Mouse (Mus musculus) kidney, adult 2 months (tissue): ENCODE measurements around the gene Pgpep1. TPM values are rescaled to one million over a fixed set of nuclear protein-coding genes. Genes with fewer than 3 reads are reported as not detected.

Experiments used
- DNase-seq: peaks from one replicate; pipeline ENCODE4 v3.0.0; 2021
- H3K27ac ChIP-seq: fragments of 200-500 bp; 2 replicates; pipeline ENCODE4 v1.5.1; 2012; ENCODE audit warnings: low read depth, low read length, control low read depth, inconsistent platforms; ENCODE audit not compliant: insufficient read depth
- H3K27me3 ChIP-seq: fragments of 200-500 bp; replicated peaks from 2 replicates; pipeline ENCODE4 v1.6.1; 2012; ENCODE audit warnings: mild to moderate bottlenecking, moderate library complexity, low read length, inconsistent platforms; ENCODE audit not compliant: control insufficient read depth, insufficient read depth
- H3K36me3 ChIP-seq: fragments of 200-500 bp; 2 replicates; pipeline ENCODE4 v1.6.1; 2012; ENCODE audit warnings: mild to moderate bottlenecking, moderate library complexity, low read length, inconsistent platforms; ENCODE audit not compliant: control insufficient read depth, insufficient read depth
- H3K4me1 ChIP-seq: fragments of 200-500 bp; 2 replicates; pipeline ENCODE4 v1.6.1; 2011; ENCODE audit warnings: low read length; ENCODE audit not compliant: control insufficient read depth, insufficient read depth
- H3K4me3 ChIP-seq: fragments of 200-500 bp; 2 replicates; pipeline ENCODE4 v1.5.1; 2011; ENCODE audit warnings: mild to moderate bottlenecking, low read depth, low read length, control low read depth; ENCODE audit not compliant: insufficient read depth
- CTCF ChIP-seq: fragments of 200-500 bp; conservative IDR thresholded peaks from 2 replicates; pipeline ENCODE4 v1.5.1; 2011; ENCODE audit warnings: low read depth, mild to moderate bottlenecking, control low read depth, low read length, moderate library complexity, mixed read lengths; ENCODE audit not compliant: insufficient read depth, insufficient read length
- POLR2A ChIP-seq: fragments of 200-500 bp; IDR thresholded peaks from one replicate; pipeline ENCODE4 v1.6.1; 2011; ENCODE audit warnings: low read depth, low read length, control low read depth
- WGBS: fragments of 180-500 bp; shearing (Covaris S2); methylation state at CpG from one replicate; pipeline ENCODE4 v1.1.7; 2018; 5-methylcytosine and 5-hydroxymethylcytosine counted together
- polyA plus RNA-seq: library from polyadenylated mRNA; depleted of rRNA; stranded (reverse); fragments of >200 nt; gene quantifications from 2 replicates; pipeline ENCODE4 v1.2.3, GENCODE M21; 2012

Gene Pgpep1
- polyA plus RNA-seq, 1 experiment, result 296 TPM

DNA sequence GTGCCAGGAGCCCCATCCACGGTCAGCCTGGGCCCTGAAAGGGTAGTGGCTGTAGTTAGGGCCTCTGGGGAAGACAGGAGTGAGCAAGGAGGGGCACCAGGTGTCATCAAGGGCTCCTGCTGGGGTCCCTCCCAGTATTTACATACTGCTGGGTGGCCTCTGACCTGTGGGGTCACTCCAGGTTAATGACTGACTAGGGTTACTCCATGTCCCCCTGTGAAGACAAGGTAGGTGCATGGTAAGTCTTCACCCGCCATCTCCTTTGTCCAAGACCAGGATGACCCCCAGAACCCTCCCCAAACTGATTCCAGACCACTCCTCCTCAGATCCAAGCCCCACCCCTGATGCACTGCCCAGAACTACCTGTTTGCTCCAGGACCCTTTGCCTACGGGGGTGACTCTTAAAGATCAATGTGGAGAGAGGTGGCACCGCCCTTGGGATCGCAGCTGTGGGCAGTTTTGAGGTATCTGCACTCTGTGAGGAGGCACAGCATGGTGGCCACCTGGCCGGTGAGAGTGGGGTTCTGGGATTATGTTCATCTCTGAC lies 27.8 kb downstream of the Pgpep1 start, which contains the start of gene Gdf15:
TSS of gene Gdf15 (minus strand) at position 111 of the 547 bp plus-strand sequence.
- 85% methylated on average over 6 of the region's 6 CpGs for WGBS
- Histone ChIP-seq H3K4me1 (peaks cover 51% of the 10 kb centered on the region), H3K27ac (peak within 1 kb of the TSS; percentile 70), H3K4me3 (peak within 1 kb of the TSS; percentile 63), H3K36me3 (no peaks in the 10 kb centered on the region), H3K27me3 (no peaks in the 10 kb centered on the region)
- no peak for DNase-seq
- no peak for TF ChIP-seq POLR2A
- TF ChIP-seq CTCF, result no peak

DNA sequence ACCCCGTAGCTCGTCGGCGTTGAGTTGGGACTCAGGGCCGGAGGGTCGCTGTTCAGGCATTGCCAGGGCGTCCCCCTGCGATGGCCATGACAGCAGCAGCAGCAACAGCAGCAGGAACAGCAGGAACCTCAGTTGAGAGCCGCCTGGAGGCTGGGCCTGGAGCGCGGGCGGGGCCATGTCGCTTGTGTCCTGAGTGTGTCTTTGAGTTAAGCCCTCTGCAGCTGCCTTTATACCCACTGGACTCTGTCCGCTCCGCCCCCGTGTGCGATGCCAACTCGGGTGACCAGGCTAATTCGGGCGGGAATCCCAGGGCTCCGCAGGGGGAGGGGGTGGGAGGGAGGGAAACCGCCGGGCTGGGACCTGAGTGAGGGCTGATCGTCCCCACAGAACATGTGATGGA lies 28.8 kb downstream of the Pgpep1 start:
- H3K27me3 ChIP-seq, result no peaks in the 10 kb centered on the region
- H3K36me3 ChIP-seq, result no peaks in the 10 kb centered on the region
- peak overlapping the region; percentile 70 for H3K27ac ChIP-seq
- 12% methylated on average over 24 of the region's 24 CpGs for WGBS
- peak; percentile 87 for DNase-seq
- H3K4me1 ChIP-seq, result peaks cover 43% of the 10 kb centered on the region
- H3K4me3 ChIP-seq, result peak overlapping the region; percentile 63
- TF ChIP-seq CTCF (no peak), POLR2A (peak; percentile 88)

DNA sequence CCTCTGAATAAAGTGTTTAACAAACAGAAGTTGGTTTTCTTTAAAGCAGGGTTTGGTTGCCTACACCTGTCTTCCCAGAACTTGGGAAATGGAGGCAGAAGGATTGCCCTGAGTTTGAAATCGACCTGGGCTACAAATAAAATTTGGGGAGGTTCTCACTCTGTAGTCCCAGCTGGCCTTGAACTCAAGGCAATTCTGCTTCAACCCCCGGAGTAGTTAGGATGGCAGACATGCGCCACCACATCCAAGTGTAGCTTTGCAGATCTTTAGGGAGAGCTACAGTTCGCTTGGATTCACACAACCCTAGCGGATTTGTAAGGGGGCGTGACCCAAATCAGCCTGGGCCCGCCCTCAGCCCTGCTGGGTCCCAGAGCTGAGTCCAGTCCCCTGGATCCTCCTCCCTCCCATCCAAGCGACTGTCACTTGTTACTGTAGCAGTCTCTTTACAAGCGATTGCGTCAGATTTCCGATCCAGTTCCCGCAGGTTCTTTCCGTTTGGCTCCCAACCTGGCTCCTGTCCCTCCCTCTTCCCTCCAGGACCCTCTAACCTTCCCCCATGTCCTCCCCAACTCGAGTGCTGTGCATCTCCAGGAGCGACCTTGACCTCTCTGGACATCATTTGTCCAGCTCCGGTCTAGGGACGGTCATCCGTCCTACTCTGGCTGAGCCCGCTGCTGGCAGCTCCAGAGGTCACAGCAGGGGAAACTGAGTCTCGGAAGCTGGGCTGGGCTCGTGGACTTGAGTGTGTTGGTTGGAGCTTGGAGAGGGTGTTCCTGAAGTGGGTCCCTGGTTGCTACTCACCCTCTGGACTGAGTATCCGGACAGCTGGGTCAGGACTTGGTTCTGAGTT lies 29.4 kb downstream of the Pgpep1 start:
- peak overlapping the region; percentile 63 for H3K4me3 ChIP-seq
- H3K27me3 ChIP-seq, result no peaks in the 10 kb centered on the region
- 0 out of 2 replicates have a peak, but pooled peaks have one; percentile 1 for TF ChIP-seq CTCF
- no peak for TF ChIP-seq POLR2A
- WGBS, result 14% methylated on average over 22 of the region's 22 CpGs
- H3K4me1 ChIP-seq, result peaks cover 39% of the 10 kb centered on the region
- peak; percentile 91 for DNase-seq
- H3K27ac ChIP-seq, result peak overlapping the region; percentile 70
- H3K36me3 ChIP-seq, result no peaks in the 10 kb centered on the region

DNA sequence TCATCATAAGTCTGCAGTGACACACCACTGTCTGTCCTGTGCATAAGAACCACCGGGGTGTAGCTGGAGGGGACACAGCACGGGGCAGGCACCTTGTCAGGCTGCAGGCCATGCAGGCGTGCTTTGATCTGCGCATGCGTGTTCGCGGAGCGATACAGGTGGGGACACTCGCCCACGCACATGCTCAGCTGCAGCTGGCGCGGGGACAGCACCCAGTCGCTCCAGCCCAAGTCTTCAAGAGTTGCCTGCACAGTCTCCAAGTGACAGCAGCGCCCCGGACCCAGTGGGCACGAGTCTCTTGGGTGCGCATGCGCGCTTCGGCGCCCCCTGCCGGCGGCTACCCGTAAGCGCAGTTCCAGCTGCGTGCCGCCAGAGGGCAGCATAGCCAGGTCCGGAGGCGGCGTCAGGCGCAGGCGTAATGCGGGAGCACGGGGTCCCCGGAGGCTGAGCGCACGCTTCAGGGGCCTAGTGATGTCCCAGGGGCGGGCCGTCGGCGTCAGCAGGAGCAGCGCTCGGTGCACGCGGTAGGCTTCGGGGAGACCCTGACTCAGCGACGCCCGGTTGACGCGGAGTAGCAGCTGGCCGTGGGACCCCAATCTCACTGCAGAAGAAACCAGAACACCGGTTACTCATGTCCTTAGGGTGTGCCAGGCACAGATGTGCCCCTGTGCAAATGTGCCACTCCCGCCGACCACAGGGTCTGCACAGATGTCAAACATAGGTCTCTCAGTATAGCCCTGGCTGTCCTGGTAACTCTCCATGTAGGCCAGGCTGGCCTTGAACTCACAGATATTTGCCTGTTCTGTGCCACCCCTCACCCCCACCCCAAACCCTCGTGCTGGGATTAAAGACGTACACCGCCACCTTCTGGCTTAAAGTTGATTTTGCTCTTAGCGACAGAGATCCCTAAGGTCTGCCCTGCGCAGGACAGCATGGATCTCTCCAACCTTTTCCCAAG lies 30.3 kb downstream of the Pgpep1 start:
- peak; percentile 99 for TF ChIP-seq CTCF
- TF ChIP-seq POLR2A, result no peak
- Histone ChIP-seq H3K27ac (peak overlapping the region; percentile 59), H3K36me3 (no peaks in the 10 kb centered on the region), H3K4me1 (peaks cover 30% of the 10 kb centered on the region), H3K27me3 (no peaks in the 10 kb centered on the region), H3K4me3 (peak overlapping the region; percentile 71)
- peak; percentile 89 for DNase-seq
- WGBS, result 2% methylated on average over 60 of the region's 60 CpGs

DNA sequence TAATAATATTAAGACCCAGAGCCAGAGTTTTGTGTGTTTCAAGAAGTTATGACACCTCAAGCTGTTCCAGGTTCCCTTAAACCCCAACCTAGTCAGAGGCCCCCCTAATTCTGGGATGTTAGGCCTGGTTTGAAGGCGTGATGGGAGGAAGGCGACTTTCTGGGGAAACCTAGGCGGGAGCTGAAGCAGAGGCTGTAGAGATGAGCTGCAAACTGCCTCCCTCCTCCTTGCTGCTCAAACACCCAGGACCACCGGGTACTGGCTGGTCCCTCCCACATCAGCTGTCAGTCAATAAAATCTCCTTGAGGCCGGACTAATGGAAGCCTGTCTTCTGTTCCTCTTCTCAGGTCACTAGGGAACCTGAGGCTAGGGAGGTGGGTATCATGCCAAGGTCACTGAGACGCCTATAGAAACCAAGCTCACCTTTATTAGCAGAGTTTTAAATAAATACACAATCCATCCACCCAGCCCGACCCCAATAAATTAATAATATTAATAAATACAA lies 31.1 kb downstream of the Pgpep1 start:
- peaks cover 22% of the 10 kb centered on the region for H3K4me1 ChIP-seq
- H3K27me3 ChIP-seq, result no peaks in the 10 kb centered on the region
- no peak for DNase-seq
- no peak overlapping the region for H3K27ac ChIP-seq
- 68% methylated on average over 7 of the region's 7 CpGs for WGBS
- no peak overlapping the region for H3K4me3 ChIP-seq
- H3K36me3 ChIP-seq, result no peaks in the 10 kb centered on the region
- TF ChIP-seq CTCF (no peak), POLR2A (no peak)

DNA sequence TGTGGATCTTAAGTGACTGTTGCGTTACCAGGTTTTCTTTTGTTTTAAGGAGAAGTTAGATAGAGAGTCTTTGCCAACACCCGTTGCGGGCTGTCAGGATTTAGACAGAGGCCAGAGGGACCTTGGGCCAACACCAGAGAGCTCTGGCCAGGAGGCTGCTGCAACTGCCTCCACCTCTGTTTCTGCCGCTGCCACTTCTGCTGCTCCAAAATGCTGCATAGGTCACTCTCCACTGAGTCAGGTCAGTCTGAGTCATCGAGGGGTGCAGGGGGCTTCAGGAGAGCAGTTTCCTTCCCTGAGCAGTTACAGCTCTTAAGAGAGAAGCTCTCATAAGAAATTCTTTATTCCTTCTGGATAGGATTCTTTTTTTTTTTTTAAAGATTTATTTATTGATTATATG lies 33.1 kb downstream of the Pgpep1 start:
- H3K27ac ChIP-seq, result no peak overlapping the region
- DNase-seq, result no peak
- 80% methylated on average over 5 of the region's 5 CpGs for WGBS
- no peaks in the 10 kb centered on the region for H3K27me3 ChIP-seq
- peaks cover 10% of the 10 kb centered on the region; the same call in 1 of the 2 replicates for H3K4me1 ChIP-seq
- no peak overlapping the region for H3K4me3 ChIP-seq
- H3K36me3 ChIP-seq, result no peaks in the 10 kb centered on the region
- TF ChIP-seq POLR2A (no peak), CTCF (no peak)

DNA sequence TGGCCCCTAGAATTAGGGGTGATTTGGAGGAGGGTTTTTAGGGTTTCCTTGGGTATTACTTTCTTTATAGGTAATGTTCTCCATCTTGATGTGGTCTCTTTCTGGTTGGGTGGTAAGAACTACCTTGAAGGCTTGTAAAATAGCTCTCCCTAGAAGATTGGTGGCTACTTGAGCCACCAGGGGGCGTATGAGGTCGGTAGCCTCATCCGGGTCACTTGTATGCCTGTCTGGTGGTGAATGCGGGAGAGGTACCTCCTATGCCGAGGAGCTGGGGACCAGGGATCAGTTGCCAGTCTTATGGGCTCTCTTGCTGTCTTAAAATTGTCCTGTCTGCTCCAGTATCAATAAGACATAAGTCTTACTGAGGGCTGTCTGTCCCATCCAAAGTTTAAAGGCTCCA lies 35.1 kb downstream of the Pgpep1 start:
- H3K27me3 ChIP-seq, result no peaks in the 10 kb centered on the region
- DNase-seq, result peak; percentile 83

More for the DNA sequence above, 35.1 kb downstream of the Pgpep1 start:
- no peak overlapping the region for H3K4me3 ChIP-seq
- WGBS, result 4% methylated on average over 5 of the region's 5 CpGs
- H3K4me1 ChIP-seq, result peaks cover 5% of the 10 kb centered on the region; the same call in 1 of the 2 replicates
- H3K27ac ChIP-seq, result no peak overlapping the region
- H3K36me3 ChIP-seq, result no peaks in the 10 kb centered on the region
- TF ChIP-seq POLR2A (no peak), CTCF (peak; percentile 78)
